Mouse (Mus musculus): ENCODE measurements around the gene Plk3.

GRCm38 (mm10) chr4:117161183-117161582 lies 27.4 kb upstream of the Plk3 start:
- TF ChIP-seq CTCF (IDR thresholded peaks at IDR 0.05; ENCODE audit: borderline replicate concordance, insufficient read depth, low read depth, low read length) (no peak), POLR2A (IDR thresholded peaks at IDR 0.05; ENCODE audit: borderline replicate concordance, insufficient read depth, low read length) (no peak)
